Mouse (Mus musculus) kidney, adult 2 months (tissue): ENCODE results near the gene Tm9sf2.

ENCODE experiments used
- CTCF ChIP-seq: fragments of 200-500 bp; conservative IDR thresholded peaks from 2 replicates; pipeline ENCODE4 v1.5.1; 2011; ENCODE audit warnings: low read depth, mild to moderate bottlenecking, control low read depth, low read length, moderate library complexity, mixed read lengths; ENCODE audit not compliant: insufficient read depth, insufficient read length
- POLR2A ChIP-seq: fragments of 200-500 bp; IDR thresholded peaks from one replicate; pipeline ENCODE4 v1.6.1; 2011; ENCODE audit warnings: low read depth, low read length, control low read depth

- no peak for TF ChIP-seq POLR2A
- TF ChIP-seq CTCF = no peak; the same call in 1 of the 2 replicates
Measured at GRCm38 (mm10) chr14:122171031-122171430, 64.2 kb downstream of the Tm9sf2 start.
